Mouse (Mus musculus) G1E (cell line): Measurements from ENCODE around the gene Hapln3.

ENCODE experiments used
- CTCF ChIP-seq: IDR thresholded peaks from 2 replicates; pipeline ENCODE4 v1.5.1; 2012; ENCODE audit warnings: low read depth, low read length, inconsistent platforms, mixed read lengths
- GATA1 ChIP-seq: IDR thresholded peaks from 2 replicates; pipeline ENCODE4 v1.6.1; 2012; ENCODE audit warnings: borderline replicate concordance, low read length, inconsistent platforms, mixed read lengths
- POLR2AphosphoS5 ChIP-seq: IDR thresholded peaks from 2 replicates; pipeline ENCODE4 v1.6.1; 2012; ENCODE audit warnings: low read depth, low read length, inconsistent platforms; ENCODE audit not compliant: insufficient replicate concordance
- TAL1 ChIP-seq: conservative IDR thresholded peaks from 2 replicates; pipeline ENCODE4 v1.6.1; 2012; ENCODE audit warnings: low read depth, low read length, inconsistent platforms, mixed read lengths

- TF ChIP-seq CTCF = peak; percentile 78
- TF ChIP-seq GATA1 = no peak
- TF ChIP-seq POLR2AphosphoS5 = no peak
- no peak for TF ChIP-seq TAL1
Observed at GRCm38 (mm10) chr7:79140897-79141296, 10.1 kb upstream of the Hapln3 start.
